Mouse (Mus musculus) megakaryocyte, embryonic 14.5 days (primary cell): ENCODE data around the gene Hipk2.

Experiments used
- FLI1 ChIP-seq: IDR thresholded peaks from 2 replicates; pipeline ENCODE4 v1.6.1; 2012; ENCODE audit warnings: low read length, inconsistent platforms, mixed read lengths
- GATA1 ChIP-seq: IDR thresholded peaks from 3 replicates; pipeline ENCODE4 v1.6.1; 2012; ENCODE audit warnings: mixed read lengths, low read length, inconsistent platforms, borderline replicate concordance

GRCm38 (mm10) chr6:38649545-38649944 lies 226.4 kb downstream of the Hipk2 start:
- TF ChIP-seq GATA1 (no peak), FLI1 (no peak)
